Mouse (Mus musculus): Measurements from ENCODE around the gene Gstm6. TPM values are rescaled to one million over a fixed set of nuclear protein-coding genes. Genes with fewer than 3 reads are reported as not detected.
"Not testable (repeated sequence)": the region's sequence is repeated elsewhere in the genome, so short reads cannot be mapped to it uniquely, and the experiment has no call there.

The Gstm6 gene
- total and polyA plus RNA-seq, 2 experiments = 96.1 to 138 TPM

DNA sequence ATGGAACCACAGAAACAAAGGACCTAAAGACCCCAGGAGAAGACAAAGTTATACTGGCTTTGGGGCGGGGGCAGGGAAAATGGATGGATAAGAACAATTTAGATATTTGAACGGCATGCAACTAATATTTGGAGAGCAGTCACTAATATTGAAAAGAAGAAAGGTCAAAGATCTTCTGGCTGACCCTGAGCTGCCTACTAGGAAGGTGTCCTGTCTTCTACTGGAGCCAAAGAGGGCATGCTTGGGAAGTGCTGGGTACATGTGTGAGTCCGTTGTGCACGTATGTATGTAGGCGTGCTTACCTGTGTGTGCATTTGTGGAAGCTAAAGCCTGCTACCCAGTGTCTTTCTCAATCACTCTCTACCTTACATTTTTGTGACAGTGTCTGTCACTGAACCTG, 23.1 kb upstream of the Gstm6 start:
- peak; percentile 82 for DNase-seq (ENCODE audit: extremely low read depth, low read depth, low spot score)
- Histone ChIP-seq H3K27me3 (ENCODE audit: control insufficient read depth, insufficient read depth, low read length) (no peaks in the 10 kb centered on the region), H3K4me1 (ENCODE audit: control insufficient read depth, insufficient read depth, low read length) (peaks cover 19% of the 10 kb centered on the region), H3K27ac (replicated peaks; ENCODE audit: insufficient read depth, low read depth, low read length) (no peak overlapping the region), H3K4me3 (ENCODE audit: insufficient read depth, low read depth, low read length) (no peak overlapping the region), H3K79me2 (ENCODE audit: control insufficient read depth, insufficient read depth, low read length) (no peaks in the 10 kb centered on the region), H3K36me3 (ENCODE audit: control insufficient read depth, insufficient read depth, low read length) (no peaks in the 10 kb centered on the region), H3K9ac (ENCODE audit: low read depth, low read length) (no peak overlapping the region)
- 35% methylated on average over 5 of the region's 5 CpGs for WGBS
- no peak for TF ChIP-seq CTCF (IDR thresholded peaks at IDR 0.05; ENCODE audit: low read depth, low read length)
- no peak for TF ChIP-seq POLR2A (IDR thresholded peaks at IDR 0.05; ENCODE audit: extremely low read depth, insufficient read depth, low read length)

DNA sequence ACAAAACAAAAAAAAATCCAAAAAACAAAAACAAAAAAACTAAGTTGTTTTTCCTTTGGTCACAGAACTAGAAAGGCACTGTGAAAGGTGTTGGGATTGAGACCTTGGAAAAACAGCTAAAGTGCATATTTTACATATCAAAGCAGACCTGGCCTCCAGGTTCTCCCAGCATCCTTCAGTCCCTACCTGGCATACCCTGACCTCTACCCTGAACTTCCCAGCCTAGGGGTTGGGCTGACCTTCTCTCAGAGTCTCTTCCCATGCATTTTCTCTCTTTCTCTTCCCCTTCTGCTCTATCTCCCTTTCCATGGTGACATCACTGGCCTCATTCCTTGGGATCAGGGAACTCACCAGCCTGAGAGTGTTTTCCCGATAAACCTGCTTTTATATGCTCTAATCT, 22.0 kb upstream of the Gstm6 start:
- Histone ChIP-seq H3K9ac (ENCODE audit: low read depth, low read length) (no peak overlapping the region), H3K4me1 (ENCODE audit: control insufficient read depth, insufficient read depth, low read length) (peaks cover 19% of the 10 kb centered on the region), H3K27me3 (ENCODE audit: control insufficient read depth, insufficient read depth, low read length) (no peaks in the 10 kb centered on the region), H3K4me3 (ENCODE audit: insufficient read depth, low read depth, low read length) (no peak overlapping the region), H3K27ac (replicated peaks; ENCODE audit: insufficient read depth, low read depth, low read length) (no peak overlapping the region), H3K36me3 (ENCODE audit: control insufficient read depth, insufficient read depth, low read length) (no peaks in the 10 kb centered on the region), H3K79me2 (ENCODE audit: control insufficient read depth, insufficient read depth, low read length) (no peaks in the 10 kb centered on the region)
- 54% methylated on average over 1 of the region's 1 CpGs for WGBS
- no peak for TF ChIP-seq CTCF (IDR thresholded peaks at IDR 0.05; ENCODE audit: low read depth, low read length)
- TF ChIP-seq POLR2A (IDR thresholded peaks at IDR 0.05; ENCODE audit: extremely low read depth, insufficient read depth, low read length) = no peak
- DNase-seq (ENCODE audit: extremely low read depth, low read depth, low spot score) = no peak

DNA sequence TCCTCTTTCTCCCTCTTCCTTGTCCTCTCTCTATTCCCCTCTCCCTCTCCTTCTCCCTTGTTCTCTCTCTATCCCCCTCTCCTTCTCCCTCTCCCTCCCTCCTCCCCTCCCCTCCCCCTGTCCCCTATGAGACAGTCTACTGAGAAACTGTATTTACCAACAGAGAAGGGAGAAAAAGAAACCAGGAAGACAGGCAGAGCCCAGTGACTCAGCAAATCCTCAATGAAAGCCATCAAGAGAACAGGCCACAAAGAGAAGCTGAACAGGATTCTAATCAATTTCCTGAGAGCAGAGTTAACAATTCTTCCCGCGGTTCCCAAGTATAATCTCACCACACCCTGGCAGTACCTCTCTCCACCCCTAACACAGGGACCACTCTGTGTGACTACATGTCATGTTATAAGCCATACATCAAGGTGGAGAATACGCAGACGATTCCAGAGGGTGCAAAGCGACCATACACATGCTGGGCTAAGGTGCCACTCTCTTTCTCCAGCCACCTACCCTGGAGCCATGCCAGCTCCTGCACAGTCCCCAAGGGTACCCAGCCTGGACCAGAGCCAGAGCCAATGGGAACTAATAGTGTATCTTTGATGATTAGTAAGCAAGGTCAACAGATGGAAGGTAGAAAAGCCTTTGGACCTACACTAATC, 21.2 kb upstream of the Gstm6 start:
- H3K4me1 ChIP-seq (ENCODE audit: control insufficient read depth, insufficient read depth, low read length) = peaks cover 19% of the 10 kb centered on the region
- H3K9ac ChIP-seq (ENCODE audit: low read depth, low read length) = no peak overlapping the region
- no peaks in the 10 kb centered on the region for H3K79me2 ChIP-seq (ENCODE audit: control insufficient read depth, insufficient read depth, low read length)
- H3K36me3 ChIP-seq (ENCODE audit: control insufficient read depth, insufficient read depth, low read length) = no peaks in the 10 kb centered on the region
- peak; percentile 51 for DNase-seq (ENCODE audit: extremely low read depth, low read depth, low spot score)
- no peak overlapping the region for H3K4me3 ChIP-seq (ENCODE audit: insufficient read depth, low read depth, low read length)
- TF ChIP-seq POLR2A (IDR thresholded peaks at IDR 0.05; ENCODE audit: extremely low read depth, insufficient read depth, low read length) (no peak), CTCF (IDR thresholded peaks at IDR 0.05; ENCODE audit: low read depth, low read length) (no peak)
- WGBS = 55% methylated on average over 5 of the region's 5 CpGs
- no peaks in the 10 kb centered on the region for H3K27me3 ChIP-seq (ENCODE audit: control insufficient read depth, insufficient read depth, low read length)
- peak overlapping the region; percentile 23 for H3K27ac ChIP-seq (replicated peaks; ENCODE audit: insufficient read depth, low read depth, low read length)

DNA sequence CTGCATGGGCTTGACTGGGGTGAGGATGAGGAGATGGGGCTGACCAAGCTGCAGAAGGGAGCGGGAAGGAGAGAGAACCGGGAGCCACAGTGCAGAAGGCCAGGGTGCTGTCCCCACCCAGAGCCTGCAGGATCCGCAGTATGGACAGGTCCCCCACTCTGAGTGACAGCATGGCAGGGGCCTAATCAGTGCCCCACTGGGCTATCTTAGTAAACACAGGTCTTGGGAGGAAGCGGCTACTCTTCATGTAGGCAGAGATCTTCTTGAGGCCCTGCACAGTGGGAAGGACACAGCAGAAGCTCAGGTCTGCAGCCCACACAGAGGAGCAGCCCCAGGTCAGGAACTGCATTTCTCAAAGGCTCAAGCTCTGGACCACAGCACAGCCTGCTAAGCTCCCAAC, 20.5 kb upstream of the Gstm6 start:
- Histone ChIP-seq H3K9ac (ENCODE audit: low read depth, low read length) (no peak overlapping the region), H3K4me1 (ENCODE audit: control insufficient read depth, insufficient read depth, low read length) (peaks cover 17% of the 10 kb centered on the region), H3K27me3 (ENCODE audit: control insufficient read depth, insufficient read depth, low read length) (no peaks in the 10 kb centered on the region), H3K4me3 (ENCODE audit: insufficient read depth, low read depth, low read length) (no peak overlapping the region), H3K27ac (replicated peaks; ENCODE audit: insufficient read depth, low read depth, low read length) (no peak overlapping the region; the same call in 1 of the 2 replicates), H3K79me2 (ENCODE audit: control insufficient read depth, insufficient read depth, low read length) (no peaks in the 10 kb centered on the region), H3K36me3 (ENCODE audit: control insufficient read depth, insufficient read depth, low read length) (no peaks in the 10 kb centered on the region)
- 98% methylated on average over 4 of the region's 4 CpGs for WGBS
- no peak for DNase-seq (ENCODE audit: extremely low read depth, low read depth, low spot score)
- TF ChIP-seq CTCF (IDR thresholded peaks at IDR 0.05; ENCODE audit: low read depth, low read length) = no peak

DNA sequence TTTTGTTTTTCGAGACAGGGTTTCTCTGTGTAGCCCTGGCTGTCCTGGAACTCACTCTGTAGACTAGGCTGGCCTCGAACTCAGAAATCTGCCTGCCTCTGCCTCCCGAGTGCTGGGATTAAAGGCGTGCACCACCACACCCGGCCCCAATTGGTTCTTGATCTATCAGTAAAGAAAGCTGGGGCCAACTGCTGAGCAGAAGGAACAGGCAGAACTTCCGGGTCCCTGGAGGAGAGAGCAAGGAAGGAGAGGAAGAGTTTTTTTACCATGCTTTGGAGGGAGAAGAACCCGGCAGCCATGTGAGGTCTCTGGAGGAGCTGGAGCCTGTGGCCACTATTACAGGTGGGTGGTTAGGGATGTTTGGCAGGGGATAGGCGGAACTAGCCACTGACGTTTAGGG, 11.7 kb upstream of the Gstm6 start:
- not testable (repeated sequence) for H3K27me3 ChIP-seq (ENCODE audit: control insufficient read depth, insufficient read depth, low read length); H3K36me3 ChIP-seq (ENCODE audit: control insufficient read depth, insufficient read depth, low read length); H3K4me1 ChIP-seq (ENCODE audit: control insufficient read depth, insufficient read depth, low read length); H3K79me2 ChIP-seq (ENCODE audit: control insufficient read depth, insufficient read depth, low read length); H3K4me3 ChIP-seq (ENCODE audit: insufficient read depth, low read depth, low read length); H3K27ac ChIP-seq (replicated peaks; ENCODE audit: insufficient read depth, low read depth, low read length); DNase-seq (ENCODE audit: extremely low read depth, low read depth, low spot score); H3K9ac ChIP-seq (ENCODE audit: low read depth, low read length)
- 94% methylated on average over 9 of the region's 9 CpGs for WGBS

DNA sequence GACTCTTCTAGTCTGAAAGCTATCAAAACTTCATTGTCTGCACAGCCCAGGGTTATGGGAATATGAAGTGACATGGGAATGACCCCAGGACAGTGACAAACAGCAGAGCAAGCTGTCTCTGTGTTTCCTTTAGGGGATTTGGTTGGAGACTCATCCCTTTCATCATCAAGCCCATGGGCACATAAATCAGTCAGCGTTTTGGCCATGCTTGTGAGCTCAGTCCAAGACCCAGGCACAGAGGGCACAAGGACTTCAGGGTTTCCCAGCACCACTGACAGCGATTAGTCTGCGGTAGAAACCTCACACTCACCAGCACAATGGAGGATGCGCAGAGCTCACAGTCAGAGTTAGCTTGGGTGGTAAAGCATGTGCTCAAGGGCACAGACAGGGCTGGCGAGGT, 10.4 kb upstream of the Gstm6 start:
- Histone ChIP-seq H3K9ac (ENCODE audit: low read depth, low read length) (no peak overlapping the region), H3K4me1 (ENCODE audit: control insufficient read depth, insufficient read depth, low read length) (peaks cover 13% of the 10 kb centered on the region), H3K27me3 (ENCODE audit: control insufficient read depth, insufficient read depth, low read length) (no peaks in the 10 kb centered on the region), H3K79me2 (ENCODE audit: control insufficient read depth, insufficient read depth, low read length) (no peaks in the 10 kb centered on the region), H3K27ac (replicated peaks; ENCODE audit: insufficient read depth, low read depth, low read length) (no peak overlapping the region), H3K4me3 (ENCODE audit: insufficient read depth, low read depth, low read length) (no peak overlapping the region), H3K36me3 (ENCODE audit: control insufficient read depth, insufficient read depth, low read length) (no peaks in the 10 kb centered on the region)
- DNase-seq (ENCODE audit: extremely low read depth, low read depth, low spot score) = no peak
- no peak for TF ChIP-seq CTCF (IDR thresholded peaks at IDR 0.05; ENCODE audit: low read depth, low read length)
- no peak for TF ChIP-seq POLR2A (IDR thresholded peaks at IDR 0.05; ENCODE audit: extremely low read depth, insufficient read depth, low read length)
- WGBS = 87% methylated on average over 5 of the region's 5 CpGs

Data from liver, adult 2 months (tissue).